Mouse (Mus musculus) ES-E14 (cell line): ENCODE data around the gene Scmh1. TPM values are rescaled to one million over a fixed set of nuclear protein-coding genes. Genes with fewer than 3 reads are reported as not detected.

ENCODE experiments used
- DNase-seq: peaks from one replicate; pipeline ENCODE4 v3.0.0-alpha.2; 2013; ENCODE audit warnings: low read depth, low spot score
- H3K27ac ChIP-seq: 2 replicates; pipeline ENCODE4 v1.5.1; 2012; ENCODE audit warnings: low read depth, mild to moderate bottlenecking, low read length, moderate library complexity, mixed read lengths; ENCODE audit not compliant: poor library complexity, insufficient read depth, severe bottlenecking
- H3K36me3 ChIP-seq: 2 replicates; pipeline ENCODE4 v1.6.1; 2012; ENCODE audit warnings: mild to moderate bottlenecking, low read length, moderate library complexity, mixed read lengths; ENCODE audit not compliant: control insufficient read depth, poor library complexity, insufficient read depth, severe bottlenecking
- H3K4me1 ChIP-seq, 2 experiments: fragments of 150-350 bp in 1 of 2; sonication (generic) in 1 of 2; 2 replicates each; pipeline ENCODE4 v1.6.1; 2012; ENCODE audit warnings: low read length in 2 of 2, mild to moderate bottlenecking in 1 of 2, mixed read lengths in 1 of 2; ENCODE audit not compliant: control insufficient read depth in 2 of 2, insufficient read depth in 2 of 2, poor library complexity in 1 of 2
- H3K4me3 ChIP-seq, 2 experiments: fragments of 150-350 bp in 1 of 2; sonication (generic) in 1 of 2; 2 replicates each; pipeline ENCODE4 v1.5.1; 2012; ENCODE audit warnings: low read length in 2 of 2, low read depth in 1 of 2, mild to moderate bottlenecking in 1 of 2, mixed read lengths in 1 of 2; ENCODE audit not compliant: insufficient read depth in 1 of 2, poor library complexity in 1 of 2, severe bottlenecking in 1 of 2
- H3K9ac ChIP-seq: 2 replicates; pipeline ENCODE4 v1.6.1; 2012; ENCODE audit warnings: low read depth, mild to moderate bottlenecking, low read length, mixed read lengths; ENCODE audit not compliant: poor library complexity, insufficient read depth, severe bottlenecking
- H3K9me3 ChIP-seq: fragments of 150-350 bp; sonication (generic); 2 replicates; pipeline ENCODE4 v1.6.1; 2012; ENCODE audit warnings: low read depth, mild to moderate bottlenecking, low read length; ENCODE audit not compliant: control insufficient read depth, insufficient read depth
- CHD2 ChIP-seq: IDR thresholded peaks from 2 replicates; pipeline ENCODE4 v1.6.1; 2014; ENCODE audit warnings: mild to moderate bottlenecking, low read depth, low read length, inconsistent platforms
- HCFC1 ChIP-seq: IDR thresholded peaks from 2 replicates; pipeline ENCODE4 v1.6.1; 2012; ENCODE audit warnings: low read length, inconsistent platforms, borderline replicate concordance; ENCODE audit not compliant: insufficient read depth
- MAFK ChIP-seq: IDR thresholded peaks from 2 replicates; pipeline ENCODE4 v1.6.1; 2014; ENCODE audit warnings: mild to moderate bottlenecking, low read depth, low read length, inconsistent platforms; ENCODE audit not compliant: insufficient read depth
- ZC3H11A ChIP-seq: IDR thresholded peaks from 2 replicates; pipeline ENCODE4 v1.6.1; 2012; ENCODE audit warnings: low read depth, mild to moderate bottlenecking, inconsistent platforms, low read length, borderline replicate concordance
- ZNF384 ChIP-seq: IDR thresholded peaks from 2 replicates; pipeline ENCODE4 v1.6.1; 2012; ENCODE audit warnings: low read depth, low read length, inconsistent platforms
- in situ Hi-C, 2 experiments: fragments of 600-800 bp; cut with MboI; formaldehyde crosslinking; loops; one replicate each; pipeline ENCODE4 v1.15.1; 2025; ENCODE audit warnings: low sequenced_read_pairs in 2 of 2, inconsistent platforms in 1 of 2; ENCODE audit not compliant: unreplicated experiment in 2 of 2
- total RNA-seq: library from RNA; depleted of rRNA; stranded (reverse); fragments of 300-350 nt; gene quantifications from 2 replicates; pipeline ENCODE4 v1.2.3, GENCODE M21; 2012

Gene Scmh1
- total RNA-seq, 1 experiment = 8.6 TPM

GRCm38 (mm10) chr4:120420685-120421084, 15.6 kb downstream of the Scmh1 start:
- no peaks in the 10 kb centered on the region for H3K36me3 ChIP-seq
- H3K27ac ChIP-seq = no peak overlapping the region
- peaks cover 0 to 2% of the 10 kb centered on the region in 2 experiments; a peak in 1 of 4 replicates for H3K4me1 ChIP-seq
- no peak for DNase-seq
- in situ Hi-C loops = no loop called here
- TF ChIP-seq ZNF384 (no peak), ZC3H11A (no peak), MAFK (no peak), HCFC1 (no peak), CHD2 (no peak)
- no peak overlapping the region for H3K4me3 ChIP-seq
- no peak overlapping the region for H3K9ac ChIP-seq
- H3K9me3 ChIP-seq = no peaks in the 10 kb centered on the region

- Histone ChIP-seq H3K4me3 (no peak overlapping the region), H3K9ac (no peak overlapping the region), H3K4me1 (no peaks in the 10 kb centered on the region; a peak in 2 of 4 replicates), H3K36me3 (no peaks in the 10 kb centered on the region), H3K9me3 (no peaks in the 10 kb centered on the region), H3K27ac (no peak overlapping the region)
- no peak for DNase-seq
- no peak for TF ChIP-seq ZNF384
- no peak for TF ChIP-seq CHD2
- no peak for TF ChIP-seq ZC3H11A
- no peak for TF ChIP-seq MAFK
- no peak for TF ChIP-seq HCFC1
- in situ Hi-C loops = no loop called here
Observed at GRCm38 (mm10) chr4:120430601-120431000, 25.5 kb downstream of the Scmh1 start.

- TF ChIP-seq MAFK (no peak), ZNF384 (no peak), ZC3H11A (no peak), HCFC1 (no peak), CHD2 (no peak)
- DNase-seq = peak; percentile 54
- Histone ChIP-seq H3K27ac (peak overlapping the region; percentile 91; the same call in 1 of the 2 replicates), H3K36me3 (no peaks in the 10 kb centered on the region), H3K4me3 (0 out of 4 replicates have a peak overlapping the region, but pooled peaks of 1 of the 2 experiments have one; percentile 35), H3K4me1 (no peaks in the 10 kb centered on the region; a peak in 2 of 4 replicates), H3K9me3 (no peaks in the 10 kb centered on the region), H3K9ac (no peak overlapping the region; the same call in 1 of the 2 replicates)
- in situ Hi-C loops = no loop called here
Observed at GRCm38 (mm10) chr4:120432599-120433373, 27.7 kb downstream of the Scmh1 start.

GRCm38 (mm10) chr4:120461741-120462140, 56.7 kb downstream of the Scmh1 start:
- no peaks in the 10 kb centered on the region for H3K36me3 ChIP-seq
- H3K4me3 ChIP-seq = no peak overlapping the region
- no peak overlapping the region for H3K27ac ChIP-seq
- TF ChIP-seq HCFC1 (no peak), ZC3H11A (no peak), MAFK (no peak), ZNF384 (no peak), CHD2 (no peak)
- no peak overlapping the region for H3K9ac ChIP-seq
- no peak for DNase-seq
- no peaks in the 10 kb centered on the region for H3K9me3 ChIP-seq
- no peaks in the 10 kb centered on the region for H3K4me1 ChIP-seq
- in situ Hi-C loops = no loop called here
